Mouse (Mus musculus) intestine, embryonic 14.5 days (tissue): Measurements from ENCODE around the gene Mrpl53. TPM values are rescaled to one million over a fixed set of nuclear protein-coding genes. Genes with fewer than 3 reads are reported as not detected.

ENCODE experiments used
- ATAC-seq: fragments of 200-750 bp; cut with Nextera tagmentation; replicated peaks from 2 replicates; pipeline ENCODE4 v1.8.0; 2017; ENCODE audit warnings: low read depth, moderate number of reproducible peaks, moderate TSS enrichment, moderate library complexity; ENCODE audit not compliant: low FRiP score, low TSS enrichment
- DNase-seq: peaks from one replicate; pipeline ENCODE4 v3.0.0-alpha.2; 2018; ENCODE audit warnings: low spot score
- H3K27ac ChIP-seq: fragments of 300-500 bp; sonication (generic); 2 replicates; pipeline ENCODE4 v1.5.1; 2014; ENCODE audit warnings: low read depth, mild to moderate bottlenecking, control low read depth
- H3K27me3 ChIP-seq: fragments of 300-500 bp; sonication (generic); replicated peaks from 2 replicates; pipeline ENCODE4 v1.6.1; 2014; ENCODE audit warnings: low read length, control low read depth; ENCODE audit not compliant: control insufficient read depth, insufficient read depth
- H3K36me3 ChIP-seq: fragments of 300-500 bp; sonication (generic); 2 replicates; pipeline ENCODE4 v1.6.1; 2014; ENCODE audit warnings: low read length, control low read depth; ENCODE audit not compliant: control insufficient read depth, insufficient read depth
- H3K4me1 ChIP-seq: fragments of 300-500 bp; sonication (generic); replicated peaks from 2 replicates; pipeline ENCODE4 v1.6.1; 2014; ENCODE audit warnings: low read length, control low read depth, mixed read lengths; ENCODE audit not compliant: control insufficient read depth, insufficient read depth
- H3K4me2 ChIP-seq: fragments of 300-500 bp; sonication (generic); 2 replicates; pipeline ENCODE4 v1.6.1; 2014; ENCODE audit warnings: low read length
- H3K4me3 ChIP-seq: fragments of 300-500 bp; sonication (generic); 2 replicates; pipeline ENCODE4 v1.5.1; 2014; ENCODE audit warnings: low read depth, low read length, control low read depth, mixed read lengths
- H3K9ac ChIP-seq: fragments of 300-500 bp; sonication (generic); 2 replicates; pipeline ENCODE4 v1.6.1; 2014; ENCODE audit warnings: mild to moderate bottlenecking, low read length
- H3K9me3 ChIP-seq: fragments of 300-500 bp; sonication (generic); 2 replicates; pipeline ENCODE4 v1.6.1; 2016; ENCODE audit warnings: low read length, control low read depth; ENCODE audit not compliant: control insufficient read depth
- WGBS: fragments of 180-500 bp; shearing (Covaris S2); extraction: QIAGEN DNeasy Blood & Tissue Kit; methylation state at CpG from one replicate; pipeline ENCODE4 v1.1.7; 2014; 5-methylcytosine and 5-hydroxymethylcytosine counted together
- polyA plus RNA-seq: library from polyadenylated mRNA; unstranded; fragments of >200 nt; fragmentation: Nextera tagmentation; extraction: Ambion mirVana; gene quantifications from 2 replicates; pipeline ENCODE4 v1.2.1, GENCODE M21; 2014

Mrpl53 gene
- 132 and 136 TPM in 2 replicates for polyA plus RNA-seq

DNA sequence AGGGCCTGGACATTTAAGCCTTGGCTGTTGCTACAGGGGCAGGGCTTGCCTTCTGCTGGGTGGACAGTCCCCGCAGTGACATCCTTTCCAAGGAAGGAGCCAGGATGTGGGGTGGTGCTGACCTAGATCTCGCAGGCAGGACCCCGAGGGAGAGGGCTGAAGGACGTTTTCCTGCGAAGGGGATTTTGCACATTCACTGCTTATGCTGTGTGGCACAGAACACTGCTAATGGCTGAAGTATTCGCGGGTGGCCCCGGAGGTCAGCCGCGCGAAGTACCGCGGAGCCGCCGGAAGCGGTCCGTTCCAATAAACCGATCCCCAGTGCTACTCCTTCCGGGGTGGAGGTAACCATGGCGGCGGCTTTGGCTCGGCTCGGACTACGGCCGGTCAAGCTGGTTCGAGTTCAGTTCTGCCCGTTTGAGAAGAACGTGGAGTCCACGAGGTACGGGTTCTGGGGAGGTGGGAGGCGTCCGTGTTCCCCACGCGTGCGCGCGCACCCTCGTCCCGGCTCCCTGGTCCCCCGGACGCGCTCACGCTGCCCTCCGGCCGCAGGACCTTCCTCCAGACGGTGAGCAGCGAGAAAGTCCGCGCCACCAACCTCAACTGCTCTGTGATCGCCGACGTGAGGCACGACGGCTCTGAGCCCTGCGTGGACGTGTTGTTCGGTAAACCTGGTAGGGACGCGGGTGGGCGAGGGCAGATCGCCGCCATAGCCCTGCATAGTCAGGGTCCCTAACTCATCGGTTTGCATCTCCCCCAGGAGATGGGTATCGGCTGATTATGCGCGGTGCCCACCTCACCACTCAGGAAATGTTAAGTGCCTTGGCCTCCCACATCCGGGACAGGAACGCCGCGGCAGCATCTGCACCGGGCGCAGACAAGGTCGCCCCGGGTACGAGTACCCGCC lies at the start of gene Mrpl53:
Gene Mrpl53 (plus strand): TSS at position 279 of the 907 bp plus-strand sequence.
- Histone ChIP-seq H3K9me3 (no peaks in the 10 kb centered on the region), H3K27ac (peak within 1 kb of the TSS; percentile 77), H3K27me3 (no peaks in the 10 kb centered on the region), H3K4me2 (peak within 1 kb of the TSS; percentile 85), H3K4me3 (peak within 1 kb of the TSS; percentile 99), H3K36me3 (peaks cover 15% of the 10 kb centered on the region), H3K9ac (peak within 1 kb of the TSS; percentile 84), H3K4me1 (peaks cover 6% of the 10 kb centered on the region)
- peak; percentile 90 for DNase-seq
- peak; percentile 88 for ATAC-seq
- under 1% methylated on average over 75 of the region's 76 CpGs for WGBS

DNA sequence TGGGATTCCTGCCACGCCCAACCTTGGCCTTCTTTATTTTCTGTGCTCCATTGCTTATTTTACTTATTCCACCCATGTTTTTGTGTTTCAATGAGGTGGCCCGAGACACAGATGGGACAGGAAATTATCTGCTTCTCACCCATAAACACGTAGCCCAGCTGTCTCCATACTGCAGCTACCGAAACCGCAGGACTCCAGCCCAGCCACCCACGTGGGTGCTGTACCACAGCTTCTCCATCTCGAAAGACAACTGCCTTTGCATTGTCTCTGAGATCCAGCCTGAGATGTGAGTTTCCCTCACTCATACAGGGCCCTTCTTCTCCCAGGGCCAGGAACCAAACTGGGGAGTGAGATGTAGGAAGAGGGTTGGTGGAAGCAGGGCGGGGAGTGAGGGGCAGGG lies 42.8 kb upstream of the Mrpl53 start:
- DNase-seq (no peak), ATAC-seq (no peak)
- peaks cover 97% of the 10 kb centered on the region for H3K27me3 ChIP-seq
- no peak overlapping the region for H3K4me3 ChIP-seq
- no peak overlapping the region for H3K27ac ChIP-seq
- H3K36me3 ChIP-seq: no peaks in the 10 kb centered on the region
- no peak overlapping the region for H3K4me2 ChIP-seq
- WGBS: 39% methylated on average over 8 of the region's 8 CpGs
- no peaks in the 10 kb centered on the region for H3K9me3 ChIP-seq
- H3K4me1 ChIP-seq: no peaks in the 10 kb centered on the region; the same call in 1 of the 2 replicates
- no peak overlapping the region for H3K9ac ChIP-seq

DNA sequence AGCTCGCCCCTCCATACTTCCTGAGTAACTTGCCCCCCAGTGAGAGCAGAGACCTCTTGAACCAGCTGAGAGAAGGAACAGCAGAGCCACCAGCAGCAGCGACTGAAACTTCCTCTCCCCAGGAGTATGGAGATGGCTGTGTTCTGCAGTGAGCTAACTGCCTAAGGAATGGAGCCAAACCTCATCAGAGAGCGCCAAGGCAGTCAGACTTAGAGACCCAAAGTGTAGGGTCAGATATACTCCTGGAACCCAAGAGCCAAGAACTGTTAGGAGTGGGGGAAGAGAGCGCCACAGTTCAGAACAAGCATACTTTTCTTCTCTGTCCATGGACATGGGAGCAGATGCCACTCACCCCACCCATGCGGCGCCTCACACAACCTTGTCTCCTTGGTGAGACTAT lies 42.4 kb upstream of the Mrpl53 start:
- no peaks in the 10 kb centered on the region for H3K36me3 ChIP-seq
- ATAC-seq: no peak
- 33% methylated on average over 6 of the region's 6 CpGs for WGBS

DNA sequence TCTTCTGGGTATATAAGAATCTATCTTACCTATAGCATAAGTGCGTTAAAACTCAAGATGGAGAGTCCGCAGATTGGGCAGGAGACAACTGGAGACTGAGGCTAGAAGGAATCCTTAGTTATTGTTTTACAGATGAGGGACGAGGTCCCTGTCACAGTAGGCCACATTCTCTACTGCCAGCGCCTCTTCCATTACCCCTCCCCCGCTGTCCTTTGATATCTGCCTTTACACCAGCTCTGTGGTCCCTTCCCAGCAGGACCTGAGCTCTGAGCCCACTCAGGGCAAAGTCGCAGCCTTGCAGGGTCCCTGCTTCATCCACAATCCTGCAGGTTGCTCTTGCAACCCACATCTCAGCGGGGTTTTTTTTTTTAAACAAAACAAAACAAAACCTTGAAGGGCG lies 40.6 kb upstream of the Mrpl53 start:
- DNase-seq (no peak), ATAC-seq (no peak)
- H3K27ac ChIP-seq: no peak overlapping the region
- peak overlapping the region; percentile 36; the same call in 1 of the 2 replicates for H3K4me2 ChIP-seq
- H3K4me3 ChIP-seq: peak overlapping the region; percentile 24
- no peaks in the 10 kb centered on the region; the same call in none of the 2 replicates for H3K4me1 ChIP-seq
- H3K27me3 ChIP-seq: peaks cover 99% of the 10 kb centered on the region
- WGBS: 7% methylated on average over 8 of the region's 8 CpGs
- no peaks in the 10 kb centered on the region for H3K36me3 ChIP-seq
- H3K9me3 ChIP-seq: no peaks in the 10 kb centered on the region
- no peak overlapping the region for H3K9ac ChIP-seq

More for the DNA sequence above, 42.4 kb upstream of the Mrpl53 start:
- Histone ChIP-seq H3K27me3 (peaks cover 100% of the 10 kb centered on the region), H3K9ac (no peak overlapping the region), H3K4me2 (no peak overlapping the region), H3K4me3 (no peak overlapping the region), H3K9me3 (no peaks in the 10 kb centered on the region), H3K27ac (no peak overlapping the region), H3K4me1 (no peaks in the 10 kb centered on the region; the same call in none of the 2 replicates)
- no peak for DNase-seq

DNA sequence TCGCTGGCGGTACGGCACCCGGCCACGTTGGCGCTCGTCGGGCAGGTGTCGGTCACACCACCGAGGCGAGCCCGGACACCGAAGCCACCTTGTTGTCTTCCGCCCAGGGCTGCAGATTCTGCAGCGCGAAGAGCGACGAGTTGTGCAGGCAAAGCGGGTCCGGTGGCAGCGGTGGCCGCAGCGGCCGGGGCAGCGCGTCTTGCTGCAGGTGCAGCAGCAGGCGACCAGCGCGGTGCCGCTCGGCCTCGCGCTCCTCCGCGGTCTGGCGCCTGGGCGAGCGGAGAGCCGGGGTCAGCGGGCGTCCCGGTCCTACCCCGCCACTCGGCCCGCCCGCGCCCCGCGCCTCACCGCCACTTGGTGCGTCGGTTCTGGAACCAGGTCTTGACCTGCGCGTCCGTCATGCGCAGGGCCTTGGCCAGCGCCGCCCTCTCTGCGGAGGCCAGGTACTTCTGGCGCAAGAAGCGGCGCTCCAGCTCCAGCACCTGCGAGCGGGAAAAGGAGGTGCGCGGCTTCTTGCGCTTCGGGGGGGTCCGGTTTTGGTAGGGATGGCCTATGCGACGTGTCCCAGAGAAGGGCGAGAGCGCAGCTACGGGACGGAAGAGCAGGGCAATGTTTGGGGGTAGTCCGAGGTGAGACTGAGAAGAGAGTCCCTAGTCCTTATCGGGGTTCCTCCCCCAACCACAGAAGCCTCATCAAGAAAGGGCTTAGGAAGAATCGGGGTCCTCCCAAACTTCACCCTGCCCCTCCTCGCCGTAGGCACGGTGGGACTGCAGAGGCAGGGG lies 39.9 kb upstream of the Mrpl53 start:
- H3K4me2 ChIP-seq: peak overlapping the region; percentile 36
- no peak for DNase-seq
- WGBS: under 1% methylated on average over 80 of the region's 81 CpGs

DNA sequence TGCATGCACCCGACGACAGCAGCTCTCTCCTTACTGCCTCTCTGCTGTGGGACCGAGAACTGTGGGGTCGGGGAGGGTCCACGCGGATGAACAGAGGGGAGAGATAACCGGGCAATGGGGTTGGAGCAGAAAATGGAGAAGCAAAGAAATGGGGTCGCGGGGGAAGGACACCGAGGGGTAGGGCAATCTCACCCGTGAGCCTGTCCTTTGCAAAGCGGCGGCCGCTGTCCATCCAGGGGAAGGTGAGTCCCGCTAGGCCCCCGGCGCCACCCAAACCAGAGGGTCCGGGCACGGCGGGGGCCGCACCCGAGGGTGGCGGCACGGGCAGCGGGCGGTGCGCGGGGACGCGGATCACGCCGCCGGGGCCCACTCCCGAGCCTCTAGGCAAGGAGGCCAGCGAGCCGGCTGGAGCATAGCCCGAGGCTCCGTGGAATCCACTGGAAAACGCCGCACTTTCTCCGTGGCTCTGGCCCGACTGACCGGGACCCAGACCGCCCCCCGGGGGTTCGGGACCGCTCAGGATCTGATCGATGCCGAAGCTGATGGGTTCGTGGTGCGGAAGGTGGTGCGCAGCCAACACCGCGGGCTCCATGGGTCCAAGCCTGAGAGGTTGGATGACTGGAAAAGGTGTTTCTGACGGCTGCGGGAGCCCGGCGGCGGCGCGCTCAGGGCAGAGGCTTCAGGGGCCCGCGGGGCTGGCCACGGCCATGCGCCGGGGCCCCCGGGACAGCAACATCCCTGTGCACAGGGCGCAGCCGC lies 39.2 kb upstream of the Mrpl53 start:
- peaks cover 98% of the 10 kb centered on the region for H3K27me3 ChIP-seq
- no peaks in the 10 kb centered on the region for H3K9me3 ChIP-seq
- H3K27ac ChIP-seq: no peak overlapping the region
- 2% methylated on average over 68 of the region's 69 CpGs for WGBS
- H3K4me3 ChIP-seq: peak overlapping the region; percentile 24
- H3K9ac ChIP-seq: peak overlapping the region; percentile 15
- no peaks in the 10 kb centered on the region for H3K36me3 ChIP-seq
- DNase-seq: peak; percentile 74
- peak; percentile 25 for ATAC-seq
- H3K4me1 ChIP-seq: no peaks in the 10 kb centered on the region; the same call in none of the 2 replicates
- H3K4me2 ChIP-seq: no peak overlapping the region

More for the DNA sequence above, 39.9 kb upstream of the Mrpl53 start:
- Histone ChIP-seq H3K27ac (no peak overlapping the region), H3K4me1 (no peaks in the 10 kb centered on the region; the same call in none of the 2 replicates), H3K36me3 (no peaks in the 10 kb centered on the region), H3K9ac (no peak overlapping the region; the same call in 1 of the 2 replicates), H3K27me3 (peaks cover 98% of the 10 kb centered on the region), H3K9me3 (no peaks in the 10 kb centered on the region), H3K4me3 (peak overlapping the region; percentile 24)
- ATAC-seq: no peak

DNA sequence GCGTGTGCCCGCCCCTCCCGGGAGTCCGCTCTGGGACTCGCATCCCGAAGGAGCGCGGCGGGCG lies 38.8 kb upstream of the Mrpl53 start, which contains the start of gene Tlx2:
Gene Tlx2 (minus strand): TSS at position 47 of the 64 bp plus-strand sequence.
- no peak within 1 kb of the TSS for H3K4me2 ChIP-seq
- peak within 1 kb of the TSS; percentile 15 for H3K9ac ChIP-seq
- peak within 1 kb of the TSS; percentile 24 for H3K4me3 ChIP-seq
- no peaks in the 10 kb centered on the region for H3K36me3 ChIP-seq
- H3K27me3 ChIP-seq: peaks cover 98% of the 10 kb centered on the region
- no peaks in the 10 kb centered on the region for H3K9me3 ChIP-seq
- 0% methylated on average over 10 of the region's 10 CpGs for WGBS
- H3K27ac ChIP-seq: peak within 1 kb of the TSS; percentile 34; the same call in 1 of the 2 replicates
- no peaks in the 10 kb centered on the region; the same call in none of the 2 replicates for H3K4me1 ChIP-seq
- DNase-seq: no peak
- no peak for ATAC-seq
